Mouse (Mus musculus): Measurements from ENCODE around the gene Dstn.

GRCm38 (mm10) chr2:143909230-143909629 is 5.9 kb upstream of the Dstn start:
- no peak for TF ChIP-seq POLR2A (IDR thresholded peaks at IDR 0.05; ENCODE audit: low read depth, low read length)
- no peak for TF ChIP-seq CTCF (IDR thresholded peaks at IDR 0.05; ENCODE audit: borderline replicate concordance, insufficient read depth, low read length)
